Mouse (Mus musculus) left cerebral cortex, adult 18-20 months (tissue): ENCODE data around the gene Tmbim4. TPM values are rescaled to one million over a fixed set of nuclear protein-coding genes. Genes with fewer than 3 reads are reported as not detected.
"Not testable (repeated sequence)": the region's sequence is repeated elsewhere in the genome, so short reads cannot be mapped to it uniquely, and the experiment has no call there.

ENCODE experiments used
- DNase-seq, 2 experiments: peaks; one replicate each; pipeline ENCODE4 v3.0.0; 2021 to 2022; ENCODE audit warnings: low spot score in 2 of 2, mixed read lengths in 1 of 2
- total RNA-seq, 2 experiments: library from RNA; stranded (reverse); gene quantifications; 2 replicates each; pipeline ENCODE4 v1.2.3; 2021

Gene Tmbim4
- total RNA-seq, 2 experiments from 2014 or later = 59.8 to 65.0 TPM

- no peak for DNase-seq
Observed at GRCm38 (mm10) chr10:120193255-120193654, 8.1 kb upstream of the Tmbim4 start.

GRCm38 (mm10) chr10:120197061-120197835 lies 4.1 kb upstream of the Tmbim4 start:
- peak in 1 of 2 experiments; percentile 7 for DNase-seq

- DNase-seq = peak; percentile 80 to 86
Observed at GRCm38 (mm10) chr10:120201961-120202402, 592 bp downstream of the Tmbim4 start, which contains the start of gene Irak3. Gene Irak3 (minus strand): TSS chr10:120202130.

- no peak for DNase-seq
Observed at GRCm38 (mm10) chr10:120202467-120203250, 1.3 kb downstream of the Tmbim4 start.

GRCm38 (mm10) chr10:120204591-120205210 lies 3.3 kb downstream of the Tmbim4 start:
- DNase-seq = no peak

GRCm38 (mm10) chr10:120208015-120208414 lies 6.6 kb downstream of the Tmbim4 start:
- DNase-seq = no peak

- peak; percentile 92 to 93 for DNase-seq
Observed at GRCm38 (mm10) chr10:120208575-120209538, 7.5 kb downstream of the Tmbim4 start.

GRCm38 (mm10) chr10:120209539-120209925 lies 8.1 kb downstream of the Tmbim4 start:
- DNase-seq = no peak

GRCm38 (mm10) chr10:120210096-120210495 lies 8.7 kb downstream of the Tmbim4 start:
- DNase-seq = no peak

GRCm38 (mm10) chr10:120217099-120217498 lies 15.7 kb downstream of the Tmbim4 start:
- not testable (repeated sequence) for DNase-seq

GRCm38 (mm10) chr10:120218996-120219395 lies 17.6 kb downstream of the Tmbim4 start:
- no peak for DNase-seq

- no peak for DNase-seq
Observed at GRCm38 (mm10) chr10:120219578-120220359, 18.4 kb downstream of the Tmbim4 start.

- no peak for DNase-seq
Observed at GRCm38 (mm10) chr10:120220776-120221175, 19.4 kb downstream of the Tmbim4 start.

GRCm38 (mm10) chr10:120226871-120227661 lies 25.7 kb downstream of the Tmbim4 start, which contains the start of gene Llph:
Gene Llph (plus strand): TSS chr10:120227070.
- DNase-seq = peak; percentile 86 to 90

GRCm38 (mm10) chr10:120231718-120232117 lies 30.3 kb downstream of the Tmbim4 start:
- DNase-seq = peak; percentile 20 to 59

GRCm38 (mm10) chr10:120233655-120234367 lies 32.4 kb downstream of the Tmbim4 start:
- peak; percentile 58 to 66 for DNase-seq

GRCm38 (mm10) chr10:120236855-120237254 lies 35.5 kb downstream of the Tmbim4 start:
- no peak for DNase-seq

GRCm38 (mm10) chr10:120238241-120238640 lies 36.9 kb downstream of the Tmbim4 start:
- DNase-seq = no peak
